Mouse (Mus musculus) liver (tissue): ENCODE results near the gene Mns1.
"Not testable (repeated sequence)": the region's sequence is repeated elsewhere in the genome, so short reads cannot be mapped to it uniquely, and the experiment has no call there.

Source experiments
- DNase-seq: peaks from one replicate; pipeline ENCODE4 v3.0.0-alpha.2; 2020; ENCODE audit warnings: mixed read lengths

Gene Mns1

DNA sequence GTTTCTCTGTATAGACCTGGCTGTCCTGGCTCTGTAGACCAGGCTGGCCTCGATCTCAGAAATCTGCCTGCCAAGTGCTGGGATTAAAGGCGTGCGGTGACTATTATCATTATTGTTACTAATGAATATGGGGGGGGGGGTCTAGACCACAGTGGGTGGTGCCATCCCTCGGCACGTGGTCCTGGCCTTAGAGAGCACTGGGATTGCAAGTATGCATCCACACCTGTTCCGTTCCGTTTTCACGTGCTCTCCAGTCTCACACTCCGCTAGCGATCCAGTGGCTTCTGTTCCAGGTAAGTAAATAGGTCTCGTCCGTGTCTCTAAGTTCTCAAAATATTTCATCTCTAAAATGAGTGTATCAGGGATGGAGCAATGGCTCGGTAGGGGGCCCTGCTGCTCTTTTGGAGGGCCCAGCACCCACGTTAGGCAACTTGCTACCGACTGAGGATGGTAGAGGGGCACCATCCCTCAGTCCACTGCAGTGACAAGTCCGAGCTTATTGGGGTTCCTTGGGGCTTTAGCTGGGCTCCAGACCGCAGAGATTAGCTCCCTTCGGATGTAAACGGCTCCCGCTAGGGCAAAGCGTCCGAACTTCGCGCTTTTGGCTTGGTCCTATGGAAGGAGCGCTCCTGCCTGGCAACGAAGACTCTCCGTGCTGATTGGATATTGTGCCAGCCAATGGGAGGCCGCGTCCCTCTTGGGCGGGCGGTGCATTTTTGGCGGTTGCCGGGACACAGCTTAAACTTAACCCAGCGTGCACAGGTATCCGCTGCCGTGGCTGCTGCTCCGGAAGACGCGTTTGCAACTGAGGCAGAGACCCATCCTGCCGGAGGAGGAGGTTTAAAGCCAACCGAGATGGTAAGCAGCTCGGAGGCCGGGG lies at the start of gene Mns1:
TSS of gene Mns1 (plus strand) at position 190 of the 880 bp plus-strand sequence.
- peak; percentile 97 for DNase-seq

DNA sequence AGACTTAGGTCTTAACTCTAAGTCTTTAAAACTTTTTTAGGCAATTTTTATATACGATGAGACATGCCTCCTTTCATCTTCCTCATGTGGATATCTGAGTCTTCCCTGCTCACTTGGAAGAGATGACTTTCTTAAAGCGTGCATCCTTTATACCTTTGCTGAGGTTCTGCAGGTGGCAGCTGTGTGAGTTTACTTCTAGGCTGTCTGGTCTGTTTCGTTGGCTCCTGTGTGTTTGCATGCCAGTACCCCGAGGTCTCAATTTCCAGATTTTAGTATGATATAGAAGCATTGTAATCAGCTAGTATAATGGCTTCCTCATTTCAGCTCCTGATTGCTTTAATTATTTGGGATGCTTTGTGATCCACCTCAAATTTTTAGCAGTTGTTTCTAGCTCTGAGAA lies 48.9 kb upstream of the Mns1 start:
- no peak for DNase-seq

DNA sequence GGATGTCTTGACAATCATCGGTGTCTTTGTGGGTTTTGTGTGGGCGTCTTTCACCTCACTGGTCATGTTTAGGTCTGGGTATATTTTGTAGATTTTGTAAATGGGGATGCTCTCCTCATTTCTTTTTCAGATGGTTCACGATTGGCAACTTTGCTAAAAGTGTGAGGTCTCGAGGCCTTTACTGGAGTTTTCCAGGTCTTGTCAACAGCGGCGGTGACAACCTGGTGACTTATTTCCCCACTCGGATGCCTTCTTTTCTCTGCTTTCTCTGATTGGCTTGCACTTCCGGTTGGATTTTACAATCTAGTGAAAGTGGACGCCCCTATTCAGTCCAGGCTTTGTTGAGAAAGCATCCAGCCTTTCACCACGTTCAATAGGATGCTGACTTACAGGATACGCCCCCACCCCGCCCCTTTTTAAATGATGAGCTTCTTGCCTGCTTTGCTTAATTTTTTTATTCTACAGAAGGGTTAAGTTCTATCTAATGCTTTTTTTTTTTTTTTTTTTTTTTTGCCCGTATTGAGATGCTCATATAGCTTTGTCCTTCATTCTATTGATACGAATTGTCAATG lies 48.3 kb upstream of the Mns1 start:
- no peak for DNase-seq

DNA sequence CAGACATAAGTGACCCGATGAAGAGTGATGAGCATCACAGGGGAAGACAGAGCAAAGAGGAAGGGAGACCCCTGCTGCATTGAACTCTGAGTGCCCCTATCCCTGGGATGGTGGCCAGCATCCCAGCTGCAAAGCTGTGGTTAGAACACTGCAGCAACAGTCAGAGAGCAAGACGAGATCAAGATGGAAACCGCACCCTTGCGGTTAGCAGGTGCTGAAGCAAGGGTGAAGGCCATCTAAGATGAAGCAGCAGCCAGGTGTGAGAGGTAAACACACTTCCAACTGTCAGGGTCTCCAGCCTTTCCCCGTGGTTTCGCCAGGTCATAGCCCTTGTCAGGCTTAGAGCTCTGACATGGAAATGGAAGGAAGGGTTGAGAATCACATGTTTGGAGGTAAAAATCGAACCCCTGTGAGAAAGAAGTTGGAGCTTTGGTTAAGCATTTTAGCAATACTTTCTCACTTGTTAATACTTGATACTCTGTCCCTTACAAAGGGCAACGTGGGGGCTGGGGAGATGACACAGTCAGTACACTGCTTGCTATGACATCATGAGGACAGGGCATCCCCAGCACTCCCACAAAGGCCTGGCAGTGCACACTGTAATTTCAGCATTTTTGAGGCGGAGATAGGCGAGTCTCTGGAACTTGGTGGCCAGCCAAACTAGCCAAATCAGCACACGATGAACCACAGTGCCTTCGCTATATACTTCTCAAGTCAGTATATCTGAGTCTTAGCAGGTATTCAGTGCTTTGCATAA lies 47.3 kb upstream of the Mns1 start:
- no peak for DNase-seq

DNA sequence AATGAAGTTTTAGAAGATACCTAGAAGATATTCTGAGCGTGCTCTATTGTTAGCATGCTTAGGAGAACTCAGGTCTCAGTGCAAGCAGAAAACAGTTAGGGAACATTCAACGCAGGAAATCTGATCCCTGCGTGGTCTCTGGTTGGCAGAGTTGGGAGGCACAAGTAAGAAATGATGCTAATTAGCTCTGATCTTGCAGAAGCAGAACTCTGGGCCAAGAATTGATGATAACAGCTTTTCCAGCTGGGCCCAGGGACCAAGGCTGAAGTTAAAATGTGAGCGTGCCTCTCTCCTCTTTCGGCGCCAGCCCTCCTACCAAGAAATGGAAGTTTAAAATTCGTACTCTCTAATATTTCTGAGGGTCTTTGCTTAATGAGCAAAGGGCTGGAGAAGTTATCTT lies 45.1 kb upstream of the Mns1 start:
- no peak for DNase-seq

DNA sequence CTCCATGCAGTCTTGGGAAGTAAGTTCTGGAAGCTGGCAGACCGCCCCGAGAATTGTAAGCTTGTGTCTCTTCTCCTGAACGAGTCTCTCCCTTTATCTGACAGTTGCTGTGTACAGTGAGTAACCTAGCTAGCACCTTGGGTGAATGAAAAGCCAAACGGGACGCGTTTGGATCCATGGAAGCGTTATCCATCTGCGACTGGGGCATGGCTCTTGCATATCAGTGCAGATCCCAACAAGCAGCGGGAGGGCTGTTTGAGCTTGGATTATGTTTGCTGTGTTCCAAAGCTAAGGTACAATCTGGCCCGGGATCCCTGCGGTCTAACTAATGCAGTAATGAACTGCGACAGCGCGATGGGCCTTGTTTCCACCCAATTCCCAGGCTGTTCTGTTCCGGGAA lies 44.6 kb upstream of the Mns1 start:
- no peak for DNase-seq

DNA sequence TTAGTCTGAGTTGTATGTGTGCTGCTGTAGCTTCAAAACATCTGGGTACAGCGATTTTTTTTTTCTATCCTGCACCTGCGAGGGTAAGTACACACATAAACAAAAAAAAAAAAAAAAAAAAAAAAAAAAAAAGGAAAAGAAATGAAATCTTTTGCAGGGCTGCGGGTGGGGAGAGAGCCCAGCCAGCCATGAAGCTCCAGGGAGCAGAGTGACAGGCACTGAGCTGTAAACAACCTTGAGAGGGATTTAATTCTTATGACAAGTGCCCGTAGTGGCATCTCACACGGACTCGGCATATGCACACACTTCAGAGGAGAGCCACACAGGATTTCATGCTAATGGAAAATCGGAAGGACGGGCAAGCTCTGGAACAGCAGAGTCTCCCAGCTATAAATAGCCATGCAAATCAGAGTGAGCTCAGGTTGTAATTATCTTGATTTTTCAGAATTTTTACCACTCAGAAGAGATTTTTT lies 43.9 kb upstream of the Mns1 start:
- no peak for DNase-seq

DNA sequence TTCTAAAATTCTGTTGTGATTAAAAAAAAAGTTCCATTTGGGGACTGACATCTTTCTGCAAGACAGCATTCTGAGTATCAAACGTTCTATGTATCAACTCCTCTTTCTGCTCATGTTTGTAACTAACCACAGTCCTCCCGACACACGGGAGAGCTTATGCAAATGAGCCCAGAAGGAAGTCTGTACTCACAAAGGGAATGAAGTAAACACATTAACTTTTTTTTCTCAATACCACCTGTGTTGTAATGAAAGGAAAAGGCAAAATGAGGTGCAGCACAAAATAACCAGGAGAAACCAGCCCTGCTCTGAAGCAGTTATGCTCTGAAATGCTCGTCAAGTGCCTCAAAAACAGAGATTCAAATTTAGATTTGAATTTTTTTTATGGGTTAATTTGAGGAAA lies 37.7 kb upstream of the Mns1 start:
- DNase-seq = no peak

DNA sequence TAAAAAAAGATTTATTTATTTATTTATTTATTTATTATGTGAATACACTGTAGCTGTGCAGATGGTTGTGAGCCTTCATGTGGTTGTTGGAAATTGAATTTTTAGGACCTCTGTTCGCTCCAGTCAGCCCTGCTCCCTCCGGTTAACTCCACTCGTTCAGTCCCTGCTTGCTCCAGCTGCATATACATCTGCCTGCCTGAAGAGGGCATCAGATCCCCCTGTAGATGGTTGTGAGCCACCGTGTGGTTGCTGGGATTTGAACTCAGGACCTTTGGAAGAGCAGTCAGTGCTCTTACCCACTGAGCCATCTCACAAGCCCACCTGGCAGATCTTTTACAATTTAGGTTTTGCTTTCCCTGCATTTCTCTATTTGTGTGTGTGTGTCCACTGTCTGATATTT lies 36.0 kb upstream of the Mns1 start:
- not testable (repeated sequence) for DNase-seq

DNA sequence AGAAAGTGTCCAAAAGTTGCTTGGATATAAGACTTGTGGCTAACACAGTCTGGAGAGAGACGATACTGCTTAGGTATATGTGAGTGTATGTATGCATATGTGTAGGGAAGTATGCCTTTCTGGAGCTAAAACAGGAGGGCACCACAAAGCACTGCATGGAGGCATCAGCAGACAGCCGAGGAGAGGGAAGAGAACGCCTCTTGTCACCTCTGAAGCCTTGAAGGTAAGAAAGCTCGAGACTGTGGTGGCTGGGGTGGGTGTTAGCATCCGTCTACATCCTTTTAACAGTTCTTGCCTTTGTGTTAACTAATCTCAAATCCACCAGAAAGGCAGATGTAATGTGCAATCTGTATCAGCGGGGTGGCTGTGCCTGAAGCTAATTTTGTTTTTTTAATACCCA lies 34.4 kb upstream of the Mns1 start:
- no peak for DNase-seq

DNA sequence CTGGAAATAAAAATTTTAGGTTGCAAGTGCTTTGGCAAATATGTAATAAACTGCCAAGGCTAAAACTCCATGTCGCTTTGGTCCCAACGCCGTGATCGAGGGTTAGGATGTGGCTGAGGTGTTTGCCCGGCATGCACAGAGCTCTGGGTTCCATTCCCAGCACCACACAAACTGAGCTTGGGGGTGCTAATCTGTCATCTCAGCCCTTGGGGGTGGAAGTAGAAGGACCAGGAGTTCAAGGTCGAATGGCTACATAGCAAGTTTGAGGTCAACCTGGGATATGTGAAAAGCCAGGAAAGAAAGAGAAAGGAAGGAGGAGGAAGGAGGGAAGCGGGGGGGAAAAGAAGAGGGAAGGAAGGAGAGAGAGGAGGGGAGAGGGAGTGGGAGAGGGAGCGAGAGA lies 33.4 kb upstream of the Mns1 start:
- DNase-seq = no peak

DNA sequence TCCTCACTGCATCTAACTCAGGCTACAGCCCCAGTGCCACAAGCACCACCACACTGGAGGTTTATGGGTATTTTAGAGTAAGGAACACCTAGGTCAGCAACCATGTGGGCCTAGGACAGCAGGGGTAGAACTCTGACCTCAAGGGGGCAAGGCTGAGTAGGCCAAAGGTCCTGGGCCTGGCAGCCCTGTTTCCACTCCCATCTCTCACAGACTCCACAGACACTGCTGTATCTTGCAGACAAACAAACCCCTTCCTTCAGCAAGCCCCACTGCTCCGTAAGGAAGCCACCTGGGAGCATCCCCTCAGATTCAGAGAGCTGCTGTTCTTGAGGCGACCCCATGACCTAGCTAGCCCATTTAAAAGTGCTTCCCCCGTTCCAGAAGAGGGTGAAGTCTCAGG lies 32.9 kb upstream of the Mns1 start:
- no peak for DNase-seq

DNA sequence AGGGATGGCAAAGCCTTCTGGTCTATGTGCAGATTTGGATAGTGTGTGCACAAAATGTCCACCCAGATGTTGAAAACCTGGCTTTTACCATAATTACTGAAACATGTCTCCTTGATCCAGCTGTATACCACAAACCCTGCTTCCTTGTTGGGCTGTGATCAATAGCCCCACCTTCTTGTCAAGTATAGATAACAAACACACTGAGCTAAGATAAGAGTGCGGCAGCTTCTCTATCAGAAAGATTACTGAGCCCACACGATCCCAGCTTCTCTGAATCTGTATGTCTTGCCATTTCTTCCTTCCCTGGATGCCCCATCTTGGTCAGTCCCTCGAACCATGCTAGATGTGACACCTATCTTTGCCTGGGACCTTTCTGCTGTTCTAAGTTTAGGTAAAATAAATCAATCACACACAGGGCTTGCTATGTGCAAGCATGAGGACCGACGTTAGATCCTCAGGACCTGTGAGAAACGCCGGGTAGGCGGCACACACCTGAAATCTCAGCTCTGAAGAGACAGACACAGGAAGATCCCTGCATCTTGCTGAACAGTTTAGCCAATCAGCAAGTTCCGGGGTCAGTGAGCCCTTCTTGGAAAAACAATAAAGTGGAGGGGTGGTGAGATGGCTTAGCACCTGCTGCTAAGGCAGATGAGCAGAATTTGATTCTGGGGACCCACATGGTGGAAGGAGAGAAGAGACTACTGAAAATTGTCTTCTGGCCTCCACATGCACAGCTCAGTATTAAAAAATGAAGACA lies 31.8 kb upstream of the Mns1 start:
- DNase-seq = peak; percentile 25

DNA sequence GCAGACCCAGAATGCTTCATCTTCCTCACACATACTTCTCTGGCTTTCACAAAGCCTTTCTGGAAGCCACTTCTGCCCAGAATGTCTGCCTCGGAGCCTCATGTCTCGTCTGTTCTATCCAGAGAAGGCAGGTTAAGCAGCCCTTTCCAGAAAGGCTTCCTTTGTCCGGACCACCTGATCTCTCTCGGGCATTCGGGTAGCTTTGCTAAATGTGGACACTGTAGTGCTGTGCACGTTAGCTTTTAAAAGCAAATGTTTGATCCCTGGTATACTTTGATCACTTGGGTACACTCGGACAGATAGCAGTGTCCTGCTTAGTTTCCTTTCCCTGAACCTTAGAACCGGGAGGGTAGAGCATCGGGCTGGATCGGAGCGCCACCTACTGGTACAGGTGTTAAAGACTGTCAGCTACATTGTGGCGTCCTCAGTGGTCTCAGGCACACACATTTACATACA lies 29.7 kb upstream of the Mns1 start:
- peak; percentile 92 for DNase-seq

DNA sequence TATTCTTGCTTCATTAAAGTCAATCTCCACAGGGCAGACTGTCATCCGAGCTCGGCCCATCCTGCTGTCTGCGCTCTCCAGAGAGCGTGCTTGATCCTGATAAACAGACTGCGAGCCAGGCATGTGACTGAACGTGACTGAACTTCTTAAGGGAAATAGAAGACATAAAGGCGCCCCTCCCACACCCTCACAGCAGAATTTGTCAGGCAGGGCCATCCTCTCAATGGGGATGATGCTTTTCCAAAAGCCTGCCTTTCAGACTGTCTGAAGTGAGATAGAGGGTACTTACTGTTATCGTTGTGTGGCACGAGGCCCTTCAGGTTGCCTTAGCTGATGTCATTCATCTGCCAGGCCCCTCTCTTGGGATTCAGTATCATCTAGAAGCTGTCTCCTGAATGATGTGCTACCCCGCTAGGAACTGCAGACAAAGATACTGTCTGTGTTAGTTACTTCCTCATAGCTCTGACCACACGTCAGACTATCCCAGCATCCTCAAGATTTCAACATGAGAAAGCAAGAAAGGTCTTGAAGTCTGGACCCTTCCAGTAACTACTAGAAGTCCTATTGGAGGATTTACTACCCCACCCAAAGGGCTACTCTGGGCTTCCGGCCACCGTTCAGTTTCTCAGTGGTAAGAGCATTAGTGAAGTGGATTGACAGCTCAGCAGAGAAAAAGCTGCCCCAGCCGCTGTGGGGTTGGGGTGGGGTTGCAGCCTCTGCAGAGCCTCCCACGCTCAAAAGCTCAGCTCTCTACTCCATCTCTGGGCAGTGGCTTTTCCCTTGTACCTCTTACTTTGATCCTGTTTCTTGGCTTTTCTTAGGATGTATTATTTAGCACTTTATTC lies 28.2 kb upstream of the Mns1 start:
- DNase-seq = peak; percentile 89

DNA sequence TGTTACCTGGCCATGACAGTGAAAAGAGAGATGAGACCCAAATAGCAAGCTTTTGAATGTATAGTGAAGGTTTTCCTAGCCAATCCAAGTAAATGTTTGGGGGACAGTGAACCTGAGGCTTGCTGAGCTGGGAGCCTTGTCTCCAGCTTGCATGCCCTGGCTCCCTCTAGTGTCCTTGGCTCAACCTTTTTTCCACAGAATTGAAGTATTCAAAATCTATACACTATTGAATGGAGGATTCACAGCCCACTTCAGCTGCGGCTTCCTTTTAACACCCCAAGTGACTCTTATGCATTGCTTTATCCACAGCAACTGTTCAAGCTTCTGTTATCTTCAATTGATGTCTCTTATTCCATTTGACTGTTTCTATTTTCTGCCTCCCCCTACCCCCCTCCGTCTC lies 26.1 kb upstream of the Mns1 start:
- DNase-seq = no peak

DNA sequence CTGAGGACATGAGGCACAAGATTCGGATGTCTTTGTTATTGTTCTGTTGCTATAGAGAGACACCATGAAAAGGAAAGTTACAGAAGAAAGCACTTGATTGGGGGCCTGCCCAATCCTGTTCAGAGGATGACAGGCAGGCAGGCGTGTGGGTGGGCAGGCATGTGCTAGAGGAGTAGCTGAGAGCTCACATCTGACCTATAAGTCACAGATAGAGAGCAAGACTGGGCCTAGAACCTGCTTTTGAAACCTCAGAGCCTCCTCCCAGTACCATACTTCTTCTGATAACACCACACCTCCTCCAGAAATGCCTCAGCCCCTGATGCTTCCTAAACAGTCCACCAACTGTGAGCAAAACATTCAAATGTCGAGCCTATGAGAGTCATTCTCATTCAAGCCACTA lies 19.4 kb upstream of the Mns1 start:
- no peak for DNase-seq

DNA sequence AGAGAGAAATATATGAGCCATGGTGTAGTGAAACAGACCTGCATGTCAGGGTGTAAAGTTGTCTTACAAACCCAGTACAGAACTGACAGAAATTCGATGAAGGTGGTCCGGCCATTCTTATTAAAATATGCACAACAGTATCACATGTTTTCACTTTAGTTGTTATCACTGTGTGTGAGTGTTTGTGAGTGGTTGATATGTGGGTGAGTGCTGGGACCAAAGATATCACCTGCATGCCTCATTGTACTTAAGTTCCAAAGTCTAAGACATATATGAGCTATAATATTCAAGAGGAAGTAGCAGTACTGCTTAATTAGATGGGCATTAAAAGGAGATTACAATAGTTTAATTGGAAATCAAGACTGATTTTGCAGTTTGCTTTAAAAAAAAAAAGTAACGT lies 17.3 kb upstream of the Mns1 start:
- no peak for DNase-seq

DNA sequence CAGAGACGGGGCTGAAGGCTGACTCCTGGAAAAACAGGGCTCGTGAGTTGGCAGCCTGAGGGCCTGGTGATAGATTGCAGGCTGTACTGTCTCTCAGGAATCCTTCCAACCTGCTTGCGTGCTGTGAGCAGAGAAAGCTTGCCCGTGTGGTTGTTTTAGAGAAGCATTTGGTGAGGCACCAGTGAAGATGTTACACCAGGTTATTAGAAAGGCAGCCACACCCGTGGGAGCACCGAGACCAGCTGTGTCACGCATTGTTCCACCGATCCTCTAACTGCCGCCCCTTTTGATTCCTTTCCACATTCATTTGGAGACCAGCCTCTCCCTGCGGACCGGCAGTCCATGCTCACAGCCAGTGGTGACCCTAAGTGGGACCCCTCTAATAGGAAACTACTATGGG lies 15.5 kb upstream of the Mns1 start:
- no peak for DNase-seq

DNA sequence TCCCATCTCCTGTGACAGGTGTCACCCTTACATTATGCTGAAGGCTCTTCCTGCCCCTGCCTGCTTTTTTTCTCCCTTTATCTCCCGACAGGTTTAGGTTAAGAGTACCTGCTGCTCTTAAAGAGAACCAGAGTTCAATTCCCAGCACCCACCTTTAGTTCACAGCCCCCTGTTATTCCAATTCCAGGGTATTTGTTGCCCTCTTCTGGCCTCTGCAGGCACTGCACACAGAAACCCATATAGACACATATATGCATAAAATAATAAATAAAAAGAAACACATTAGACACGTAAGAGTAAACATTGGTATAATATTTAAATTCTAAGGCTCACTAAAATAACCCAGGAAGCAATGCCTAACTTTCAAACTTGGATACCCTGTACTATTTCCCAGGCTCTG lies 15.1 kb upstream of the Mns1 start:
- DNase-seq = no peak

DNA sequence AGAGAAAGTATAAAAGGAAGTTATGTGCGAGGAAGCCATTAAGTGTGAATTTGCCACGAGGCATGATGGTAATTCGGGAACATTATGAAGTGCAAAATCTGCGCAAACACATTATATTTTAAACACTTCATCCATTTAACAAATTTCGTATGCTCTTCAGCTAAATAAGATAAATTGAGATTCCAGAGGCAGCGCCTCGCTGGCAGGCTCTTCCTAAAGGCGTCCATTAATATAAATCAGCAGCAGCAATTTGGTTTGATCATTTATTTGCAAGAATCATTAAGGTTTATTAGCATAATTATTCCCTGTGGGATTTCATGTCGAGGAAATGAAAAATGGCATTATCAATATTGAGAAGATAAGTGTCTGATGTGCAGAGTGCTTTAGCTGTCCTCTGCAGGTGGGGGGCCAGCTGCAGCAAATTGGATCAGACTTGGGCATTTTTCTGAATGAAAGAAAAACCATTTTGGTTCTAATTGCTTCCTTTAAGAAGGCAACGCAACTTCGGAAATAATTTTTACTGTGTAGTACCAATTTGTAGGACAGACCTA lies 12.4 kb upstream of the Mns1 start:
- DNase-seq = no peak

DNA sequence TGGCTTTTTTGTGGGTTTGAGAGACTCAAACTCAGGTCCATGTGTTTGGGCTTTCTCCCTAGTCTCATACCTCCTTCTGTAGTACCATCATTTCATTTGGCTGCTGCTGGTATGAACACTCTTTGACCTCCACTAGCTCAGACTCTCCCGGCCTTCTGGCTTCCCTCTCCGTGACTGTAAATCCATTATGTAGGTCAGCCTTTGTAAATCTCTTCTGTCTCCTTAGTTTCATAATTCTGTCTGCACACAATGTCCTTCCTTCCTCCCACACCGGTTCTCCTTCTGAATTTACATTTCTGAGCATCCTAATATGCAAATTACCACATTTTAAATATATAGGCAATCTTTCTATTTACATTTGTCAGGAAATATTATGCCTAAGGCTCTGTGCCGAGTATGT lies 9.9 kb upstream of the Mns1 start:
- DNase-seq = no peak
